In genomic region chr15:31284922-31285631, GRCm38 (mm10) we compare ENCODE assay signal across 15 mouse cellular contexts.
A peak's percentile ranks its signal among the peaks of the same experiment; 100 is the strongest.
DNase-seq lines count a peak whose midpoint lies in the region; ATAC-seq and TF ChIP-seq lines count a peak whose summit lies in the region.
"Had no signal": no experiment of that assay in that cellular context is flagged by ENCODE, and none has a peak within 500 bp of the region (broad histone marks: within the 10 kb centered on the region; RNA-seq: fewer than 3 reads in every experiment).

No protein-coding gene starts in this region.

- peak; percentile 21 to 43 for DNase-seq in cerebellum, adult 18-20 months
- no peak for DNase-seq in cerebellum, postnatal 4 days (ENCODE audit: low spot score in 2 of 2)
- peak; percentile 58 for DNase-seq in left cerebral cortex, postnatal 4 days
- no peak for DNase-seq in left cerebral cortex, adult 11 months (ENCODE audit: low spot score)
- DNase-seq in cerebellum, adult 2 months, result peak; percentile 34 to 47
- DNase-seq in layer of hippocampus, adult 8-10 months (ENCODE audit: low spot score in 2 of 2), result peak; percentile 46 to 62
- DNase-seq in heart, postnatal 25 days (ENCODE audit: low spot score), result no peak
- DNase-seq: heart, adult 11 months; heart, postnatal 14 days; kidney, adult 8-10 months; liver, embryonic 13.5 days; lung, postnatal 4 days; thymus, adult 18-20 months had no signal

- no peak for ATAC-seq in inflammation-experienced regulatory T-cells, adult 6 months

- no peak for TF ChIP-seq POLR2A in cerebellum, adult 2 months (IDR thresholded peaks at IDR 0.05; ENCODE audit: borderline replicate concordance, insufficient read depth, low read length)

- intact Hi-C loops in left cerebral cortex, postnatal 4 days (cut with DNase I), result no loop called here
- intact Hi-C loops in heart, postnatal 25 days (cut with DNase I), result no loop called here

- H3K4me1 ChIP-seq in cerebellum, adult 2 months (ENCODE audit: control insufficient read depth, insufficient read depth, low read length), result 0 out of 2 replicates have a peak, but pooled peaks cover 2% of the 10 kb centered on the region

- H3K27ac ChIP-seq in cerebellum, adult 2 months (ENCODE audit: insufficient read depth, low read length), result no peak overlapping the region
- H3K27ac ChIP-seq: embryonic facial prominence, embryonic 10.5 days; liver, embryonic 13.5 days had no signal

- no peak overlapping the region for H3K4me3 ChIP-seq in cerebellum, adult 2 months (replicated peaks; ENCODE audit: insufficient read depth, low read depth, low read length)
- H3K4me3 ChIP-seq: embryonic facial prominence, embryonic 10.5 days; liver, embryonic 13.5 days had no signal

- H3K27me3 ChIP-seq in cerebellum, adult 2 months (ENCODE audit: control insufficient read depth, insufficient read depth, low read length), result no peaks in the 10 kb centered on the region
- H3K27me3 ChIP-seq: liver, embryonic 13.5 days had no signal

- 31% methylated on average over 17 of the region's 17 CpGs for WGBS in cerebellum, adult 2 months

- TF ChIP-seq CTCF in cerebellum, adult 2 months (IDR thresholded peaks at IDR 0.05; ENCODE audit: borderline replicate concordance, insufficient read depth, low read depth, low read length), result no peak

Comparison
In these comparisons a context has a peak if more than half of its experiments do, and no peak if none do; other contexts are left out.
1. DNase-seq: peak in cerebellum, adult 18-20 months (2 of 2), left cerebral cortex, postnatal 4 days (single experiment), cerebellum, adult 2 months (2 of 2) and layer of hippocampus, adult 8-10 months (2 of 2); none in cerebellum, postnatal 4 days (0 of 2), left cerebral cortex, adult 11 months (single experiment) and heart, postnatal 25 days (single experiment).